Mouse (Mus musculus) NIH3T3 (cell line): ENCODE data around the gene St13.

Experiments used
- DNase-seq: peaks from one replicate; pipeline ENCODE4 v3.0.0-alpha.2; 2012; ENCODE audit warnings: low read depth

St13 gene

DNA sequence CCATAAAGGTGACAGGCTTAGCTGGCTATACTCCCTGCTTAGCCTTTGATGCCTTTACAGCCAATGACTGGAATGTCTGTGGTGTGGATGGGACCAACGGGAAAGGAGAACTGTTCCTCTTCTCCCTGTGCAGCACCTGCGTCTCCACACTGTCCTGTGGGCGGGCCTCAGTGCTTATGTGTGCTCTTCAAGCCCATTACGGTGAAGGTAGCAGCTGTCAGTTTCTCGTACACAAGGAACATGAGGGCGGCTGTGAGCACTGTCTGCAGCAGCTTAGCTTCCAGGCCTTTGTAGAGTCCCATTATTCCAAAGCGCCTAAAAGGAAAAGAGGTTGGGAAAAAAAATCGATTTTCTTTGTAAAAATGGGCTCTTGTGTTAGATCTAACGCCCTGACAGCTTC, 80.4 kb downstream of the St13 start:
- no peak for DNase-seq

DNA sequence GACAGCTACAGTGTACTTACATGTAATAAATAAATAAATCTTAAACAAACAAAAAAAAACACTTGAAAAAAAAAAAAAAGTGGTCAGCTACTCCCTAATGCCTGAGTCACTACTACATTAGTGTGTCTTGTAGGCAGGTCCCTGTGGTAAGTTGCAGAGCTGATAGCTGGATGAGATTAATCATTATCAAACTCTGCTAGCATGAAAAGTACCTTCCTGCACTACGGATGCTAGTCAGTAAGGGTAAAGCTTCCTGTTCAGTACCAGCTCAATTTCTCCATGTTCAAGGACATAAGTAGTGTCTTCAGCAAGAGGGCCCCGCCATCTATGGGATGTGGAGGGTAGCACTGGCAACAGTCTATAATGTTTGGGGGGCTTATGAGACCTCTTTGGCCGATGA, 85.9 kb downstream of the St13 start:
- DNase-seq = no peak
